Mouse (Mus musculus): Measurements from ENCODE around the gene Iqgap3.

Iqgap3 gene

GRCm38 (mm10) chr3:88138336-88139242 is 56.8 kb downstream of the Iqgap3 start:
- peak; percentile 86 for DNase-seq (ENCODE audit: low read depth, low spot score)

GRCm38 (mm10) chr3:88139243-88140177 is 57.7 kb downstream of the Iqgap3 start:
- peak; percentile 25 for DNase-seq (ENCODE audit: low read depth, low spot score)

GRCm38 (mm10) chr3:88140178-88140902 is 58.6 kb downstream of the Iqgap3 start:
- DNase-seq (ENCODE audit: low read depth, low spot score) = no peak

- no peak for DNase-seq (ENCODE audit: low read depth, low spot score)
Observed at GRCm38 (mm10) chr3:88140903-88141430, 59.2 kb downstream of the Iqgap3 start.

GRCm38 (mm10) chr3:88141439-88141786 is 59.6 kb downstream of the Iqgap3 start:
- DNase-seq (ENCODE audit: low read depth, low spot score) = no peak

- DNase-seq (ENCODE audit: low read depth, low spot score) = peak; percentile 98
Observed at GRCm38 (mm10) chr3:88141787-88142523, 60.2 kb downstream of the Iqgap3 start, which contains the start of gene Mef2d. TSS of gene Mef2d (plus strand) at chr3:88142372.

GRCm38 (mm10) chr3:88142546-88142915 is 60.8 kb downstream of the Iqgap3 start:
- DNase-seq (ENCODE audit: low read depth, low spot score) = no peak

GRCm38 (mm10) chr3:88142916-88143771 is 61.4 kb downstream of the Iqgap3 start:
- DNase-seq (ENCODE audit: low read depth, low spot score) = peak; percentile 83

GRCm38 (mm10) chr3:88143961-88144486 is 62.3 kb downstream of the Iqgap3 start:
- DNase-seq (ENCODE audit: low read depth, low spot score) = peak; percentile 43

- no peak for DNase-seq (ENCODE audit: low read depth, low spot score)
Observed at GRCm38 (mm10) chr3:88144648-88145410, 63.1 kb downstream of the Iqgap3 start.

- no peak for DNase-seq (ENCODE audit: low read depth, low spot score)
Observed at GRCm38 (mm10) chr3:88145411-88145782, 63.6 kb downstream of the Iqgap3 start.

- DNase-seq (ENCODE audit: low read depth, low spot score) = no peak
Observed at GRCm38 (mm10) chr3:88145952-88146351, 64.2 kb downstream of the Iqgap3 start.

- DNase-seq (ENCODE audit: low read depth, low spot score) = no peak
Observed at GRCm38 (mm10) chr3:88146376-88147112, 64.8 kb downstream of the Iqgap3 start.

- no peak for DNase-seq (ENCODE audit: low read depth, low spot score)
Observed at GRCm38 (mm10) chr3:88147444-88147843, 65.7 kb downstream of the Iqgap3 start.

- DNase-seq (ENCODE audit: low read depth, low spot score) = no peak
Observed at GRCm38 (mm10) chr3:88147866-88148265, 66.1 kb downstream of the Iqgap3 start.

GRCm38 (mm10) chr3:88148354-88148753 is 66.6 kb downstream of the Iqgap3 start:
- DNase-seq (ENCODE audit: low read depth, low spot score) = no peak

GRCm38 (mm10) chr3:88148776-88149509 is 67.2 kb downstream of the Iqgap3 start:
- peak; percentile 32 for DNase-seq (ENCODE audit: low read depth, low spot score)
